Mouse (Mus musculus): ENCODE results near the gene Ptprf.

DNA sequence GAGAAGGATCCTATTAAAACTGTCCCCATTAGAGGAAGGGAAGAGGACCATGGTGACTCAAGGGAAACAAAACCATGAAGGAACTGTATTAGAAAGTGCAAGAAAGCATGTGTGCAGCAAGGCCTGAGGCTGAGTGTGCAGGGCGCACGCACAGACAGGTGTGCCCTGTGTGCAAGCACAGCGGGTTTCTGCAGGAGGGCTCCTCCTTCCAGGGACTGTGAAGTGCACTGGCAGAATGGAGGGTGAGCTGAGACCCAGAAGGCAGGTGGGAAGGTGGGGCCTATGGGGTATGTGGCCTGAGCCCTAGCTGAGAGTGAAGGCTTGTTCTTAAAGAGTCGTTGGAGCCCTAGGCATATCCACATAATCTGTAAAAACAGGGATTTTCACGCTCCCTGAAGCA, 1.9 kb downstream of the Ptprf start:
- TF ChIP-seq CTCF (IDR thresholded peaks at IDR 0.05; ENCODE audit: borderline replicate concordance, extremely low read depth, insufficient read depth, insufficient read length), result no peak
- TF ChIP-seq POLR2A (IDR thresholded peaks at IDR 0.05; ENCODE audit: borderline replicate concordance, extremely low read depth, insufficient read depth, insufficient read length, poor library complexity, severe bottlenecking), result no peak

Data from brain, embryonic 14.5 days (tissue).